Mouse (Mus musculus) liver, embryonic 12.5 days (tissue): ENCODE data around the gene Sec1. TPM values are rescaled to one million over a fixed set of nuclear protein-coding genes. Genes with fewer than 3 reads are reported as not detected.

ENCODE experiments used
- ATAC-seq: fragments of 200-750 bp; cut with Nextera tagmentation; 2 replicates; pipeline ENCODE4 v1.8.0; 2017; ENCODE audit warnings: moderate number of reproducible peaks, mild to moderate bottlenecking, moderate library complexity
- H3K27ac ChIP-seq: fragments of 300-500 bp; sonication (generic); 2 replicates; pipeline ENCODE4 v1.5.1; 2016; ENCODE audit warnings: mild to moderate bottlenecking
- H3K27me3 ChIP-seq: fragments of 300-500 bp; sonication (generic); replicated peaks from 2 replicates; pipeline ENCODE4 v1.6.1; 2016; ENCODE audit warnings: mild to moderate bottlenecking, moderate library complexity
- H3K36me3 ChIP-seq: fragments of 300-500 bp; sonication (generic); 2 replicates; pipeline ENCODE4 v1.6.1; 2016; ENCODE audit warnings: mild to moderate bottlenecking, moderate library complexity
- H3K4me1 ChIP-seq: fragments of 300-500 bp; sonication (generic); 2 replicates; pipeline ENCODE4 v1.6.1; 2016
- H3K4me2 ChIP-seq: fragments of 300-500 bp; sonication (generic); 2 replicates; pipeline ENCODE4 v1.6.1; 2016; ENCODE audit warnings: mild to moderate bottlenecking, moderate library complexity
- H3K4me3 ChIP-seq: fragments of 300-500 bp; sonication (generic); 2 replicates; pipeline ENCODE4 v1.5.1; 2016; ENCODE audit warnings: mild to moderate bottlenecking, moderate library complexity
- H3K9ac ChIP-seq: fragments of 300-500 bp; sonication (generic); 2 replicates; pipeline ENCODE4 v1.6.1; 2016; ENCODE audit warnings: mild to moderate bottlenecking, moderate library complexity
- H3K9me3 ChIP-seq: fragments of 300-500 bp; sonication (generic); replicated peaks from 2 replicates; pipeline ENCODE4 v1.6.1; 2016; ENCODE audit warnings: mild to moderate bottlenecking, moderate library complexity
- WGBS: fragments of 180-500 bp; shearing (Covaris S2); methylation state at CpG from one replicate; pipeline ENCODE4 v1.1.7; 2016; ENCODE audit not compliant: insufficient replicate concordance; 5-methylcytosine and 5-hydroxymethylcytosine counted together
- polyA plus RNA-seq: library from polyadenylated mRNA; unstranded; fragments of >200 nt; fragmentation: Nextera tagmentation; extraction: Ambion mirVana; gene quantifications from 2 replicates; pipeline ENCODE4 v1.2.1, GENCODE M21; 2016

Sec1 gene
- polyA plus RNA-seq, 1 experiment from 2014 or later: 0.11 TPM

GRCm38 (mm10) chr7:45709036-45709435, 14.8 kb upstream of the Sec1 start:
- WGBS: 57% methylated on average over 6 of the region's 6 CpGs
- no peak overlapping the region for H3K4me2 ChIP-seq
- no peak overlapping the region for H3K9ac ChIP-seq
- no peaks in the 10 kb centered on the region for H3K27me3 ChIP-seq
- ATAC-seq: no peak
- no peaks in the 10 kb centered on the region for H3K9me3 ChIP-seq
- H3K27ac ChIP-seq: no peak overlapping the region
- H3K4me1 ChIP-seq: peaks cover 66% of the 10 kb centered on the region
- peaks cover 48% of the 10 kb centered on the region for H3K36me3 ChIP-seq
- H3K4me3 ChIP-seq: no peak overlapping the region

GRCm38 (mm10) chr7:45708221-45708761, 14.1 kb upstream of the Sec1 start:
- no peak for ATAC-seq
- no peak overlapping the region; the same call in 1 of the 2 replicates for H3K4me3 ChIP-seq
- WGBS: 39% methylated on average over 13 of the region's 13 CpGs
- H3K4me2 ChIP-seq: peak overlapping the region; percentile 100
- H3K27me3 ChIP-seq: peaks cover 5% of the 10 kb centered on the region; the same call in 1 of the 2 replicates
- H3K9me3 ChIP-seq: no peaks in the 10 kb centered on the region
- H3K4me1 ChIP-seq: peaks cover 66% of the 10 kb centered on the region
- no peak overlapping the region for H3K9ac ChIP-seq
- peaks cover 41% of the 10 kb centered on the region for H3K36me3 ChIP-seq
- H3K27ac ChIP-seq: peak overlapping the region; percentile 18; the same call in 1 of the 2 replicates

GRCm38 (mm10) chr7:45707375-45707967, 13.3 kb upstream of the Sec1 start:
- ATAC-seq: peak; percentile 5; the same call in 1 of the 2 replicates
- H3K4me1 ChIP-seq: peaks cover 60% of the 10 kb centered on the region
- under 1% methylated on average over 27 of the region's 27 CpGs for WGBS

GRCm38 (mm10) chr7:45706721-45707241, 12.6 kb upstream of the Sec1 start:
- Histone ChIP-seq H3K4me2 (peak overlapping the region; percentile 100), H3K36me3 (peaks cover 26% of the 10 kb centered on the region), H3K9ac (peak overlapping the region; percentile 81), H3K4me1 (peaks cover 58% of the 10 kb centered on the region), H3K27me3 (peaks cover 18% of the 10 kb centered on the region), H3K9me3 (no peaks in the 10 kb centered on the region), H3K4me3 (peak overlapping the region; percentile 71), H3K27ac (peak overlapping the region; percentile 77)
- WGBS: 1% methylated on average over 41 of the region's 45 CpGs
- ATAC-seq: peak; percentile 41; the same call in 1 of the 2 replicates

More at GRCm38 (mm10) chr7:45707375-45707967, 13.3 kb upstream of the Sec1 start:
- Histone ChIP-seq H3K4me2 (peak overlapping the region; percentile 100), H3K36me3 (peaks cover 33% of the 10 kb centered on the region), H3K9ac (peak overlapping the region; percentile 47), H3K4me3 (peak overlapping the region; percentile 71), H3K27ac (peak overlapping the region; percentile 77; the same call in 1 of the 2 replicates), H3K27me3 (peaks cover 13% of the 10 kb centered on the region), H3K9me3 (no peaks in the 10 kb centered on the region)

GRCm38 (mm10) chr7:45705873-45706281, 11.7 kb upstream of the Sec1 start:
- peak overlapping the region; percentile 73 for H3K27ac ChIP-seq
- H3K9me3 ChIP-seq: no peaks in the 10 kb centered on the region
- peaks cover 27% of the 10 kb centered on the region for H3K27me3 ChIP-seq
- peaks cover 17% of the 10 kb centered on the region for H3K36me3 ChIP-seq
- no peak for ATAC-seq
- under 1% methylated on average over 7 of the region's 7 CpGs for WGBS
- peak overlapping the region; percentile 100 for H3K4me2 ChIP-seq
- H3K4me1 ChIP-seq: peaks cover 58% of the 10 kb centered on the region
- peak overlapping the region; percentile 71 for H3K4me3 ChIP-seq
- H3K9ac ChIP-seq: peak overlapping the region; percentile 81

- no peaks in the 10 kb centered on the region for H3K9me3 ChIP-seq
- H3K4me1 ChIP-seq: peaks cover 60% of the 10 kb centered on the region
- H3K4me2 ChIP-seq: peak overlapping the region; percentile 100
- peaks cover 13% of the 10 kb centered on the region for H3K36me3 ChIP-seq
- H3K4me3 ChIP-seq: peak overlapping the region; percentile 71
- ATAC-seq: no peak
- peaks cover 31% of the 10 kb centered on the region for H3K27me3 ChIP-seq
- WGBS: under 1% methylated on average over 21 of the region's 21 CpGs
- H3K27ac ChIP-seq: peak overlapping the region; percentile 73
- peak overlapping the region; percentile 81 for H3K9ac ChIP-seq
These were observed 11.3 kb upstream of the Sec1 start for GRCm38 (mm10) chr7:45705443-45705864.

GRCm38 (mm10) chr7:45704730-45705442, 10.7 kb upstream of the Sec1 start, which contains the start of gene Dbp:
Dbp (plus strand) TSS chr7:45705088.
- H3K36me3 ChIP-seq: peaks cover 7% of the 10 kb centered on the region
- no peaks in the 10 kb centered on the region for H3K9me3 ChIP-seq
- ATAC-seq: peak; percentile 82
- peaks cover 65% of the 10 kb centered on the region for H3K4me1 ChIP-seq
- WGBS: under 1% methylated on average over 36 of the region's 36 CpGs
- peak within 1 kb of the TSS; percentile 81 for H3K9ac ChIP-seq
- H3K4me2 ChIP-seq: peak within 1 kb of the TSS; percentile 100
- H3K4me3 ChIP-seq: peak within 1 kb of the TSS; percentile 71
- H3K27me3 ChIP-seq: peaks cover 37% of the 10 kb centered on the region
- peak within 1 kb of the TSS; percentile 73 for H3K27ac ChIP-seq

GRCm38 (mm10) chr7:45704046-45704559, 9.9 kb upstream of the Sec1 start:
- peaks cover 67% of the 10 kb centered on the region for H3K4me1 ChIP-seq
- H3K4me2 ChIP-seq: peak overlapping the region; percentile 100

GRCm38 (mm10) chr7:45703521-45704033, 9.4 kb upstream of the Sec1 start:
- Histone ChIP-seq H3K9ac (no peak overlapping the region), H3K9me3 (no peaks in the 10 kb centered on the region), H3K36me3 (no peaks in the 10 kb centered on the region), H3K27me3 (peaks cover 50% of the 10 kb centered on the region), H3K27ac (peak overlapping the region; percentile 72; the same call in 1 of the 2 replicates), H3K4me1 (peaks cover 64% of the 10 kb centered on the region), H3K4me3 (peak overlapping the region; percentile 6; the same call in 1 of the 2 replicates), H3K4me2 (peak overlapping the region; percentile 100)
- ATAC-seq: no peak
- 49% methylated on average over 12 of the region's 12 CpGs for WGBS

More at GRCm38 (mm10) chr7:45704046-45704559, 9.9 kb upstream of the Sec1 start:
- Histone ChIP-seq H3K9me3 (no peaks in the 10 kb centered on the region), H3K4me3 (peak overlapping the region; percentile 71), H3K27ac (peak overlapping the region; percentile 72), H3K36me3 (peaks cover under 1% of the 10 kb centered on the region; the same call in 1 of the 2 replicates), H3K9ac (peak overlapping the region; percentile 62), H3K27me3 (peaks cover 45% of the 10 kb centered on the region)
- peak; percentile 49 for ATAC-seq
- WGBS: 2% methylated on average over 13 of the region's 13 CpGs

- Histone ChIP-seq H3K9me3 (no peaks in the 10 kb centered on the region), H3K27me3 (peaks cover 56% of the 10 kb centered on the region), H3K9ac (no peak overlapping the region), H3K4me3 (no peak overlapping the region), H3K4me1 (peaks cover 57% of the 10 kb centered on the region), H3K4me2 (no peak overlapping the region), H3K27ac (no peak overlapping the region), H3K36me3 (no peaks in the 10 kb centered on the region)
- no peak for ATAC-seq
- 83% methylated on average over 17 of the region's 17 CpGs for WGBS
These were observed 8.8 kb upstream of the Sec1 start for GRCm38 (mm10) chr7:45702809-45703520.

GRCm38 (mm10) chr7:45702316-45702715, 8.1 kb upstream of the Sec1 start:
- peaks cover 59% of the 10 kb centered on the region for H3K27me3 ChIP-seq
- no peaks in the 10 kb centered on the region for H3K36me3 ChIP-seq
- no peak overlapping the region for H3K9ac ChIP-seq
- no peak for ATAC-seq
- H3K4me2 ChIP-seq: no peak overlapping the region
- no peak overlapping the region for H3K4me3 ChIP-seq
- WGBS: 78% methylated on average over 11 of the region's 11 CpGs
- no peaks in the 10 kb centered on the region for H3K9me3 ChIP-seq
- H3K4me1 ChIP-seq: peaks cover 51% of the 10 kb centered on the region
- no peak overlapping the region for H3K27ac ChIP-seq
